ENCODE assay signal across 7 mouse cellular contexts in genomic region chr5:129778348-129778995, GRCm38 (mm10). TPM values are rescaled to one million over a fixed set of nuclear protein-coding genes. Genes with fewer than 3 reads are reported as not detected.
DNase-seq lines count a peak whose midpoint lies in the region; ATAC-seq and TF ChIP-seq lines count a peak whose summit lies in the region.

No protein-coding gene starts in this region.

- peaks cover 20% of the 10 kb centered on the region for H3K36me3 ChIP-seq in megakaryocyte, embryonic 14.5 days (replicated peaks; ENCODE audit: low read length)
- no peaks in the 10 kb centered on the region for H3K36me3 ChIP-seq in limb, embryonic 15.5 days
- H3K36me3 ChIP-seq in stomach, embryonic 16.5 days (ENCODE audit: control insufficient read depth, insufficient read depth, low read length): no peaks in the 10 kb centered on the region

- ATAC-seq in megakaryocyte, adult 5-6 weeks (ENCODE audit: poor library complexity, severe bottlenecking): no peak
- no peak for ATAC-seq in limb, embryonic 15.5 days (ENCODE audit: insufficient number of reproducible peaks, low FRiP score, low TSS enrichment, low read depth)
- no peak for ATAC-seq in stomach, embryonic 16.5 days (ENCODE audit: insufficient read depth, low FRiP score)

- no peaks in the 10 kb centered on the region for H3K27me3 ChIP-seq in megakaryocyte, embryonic 14.5 days (replicated peaks)
- no peaks in the 10 kb centered on the region for H3K27me3 ChIP-seq in limb, embryonic 15.5 days
- H3K27me3 ChIP-seq in stomach, embryonic 16.5 days (ENCODE audit: control insufficient read depth, insufficient read depth, low read length): no peaks in the 10 kb centered on the region

- H3K4me3 ChIP-seq in megakaryocyte, embryonic 14.5 days (replicated peaks): peak overlapping the region; percentile 94
- peak overlapping the region; percentile 94 for H3K4me3 ChIP-seq in embryonic fibroblast, embryonic 13.5 days (ENCODE audit: insufficient read depth, low read length)
- peak overlapping the region; percentile 62 for H3K4me3 ChIP-seq in limb, embryonic 15.5 days
- peak overlapping the region; percentile 63 for H3K4me3 ChIP-seq in stomach, embryonic 16.5 days (replicated peaks; ENCODE audit: low read length)

- no peak for TF ChIP-seq CTCF in embryonic fibroblast, embryonic 13.5 days (IDR thresholded peaks at IDR 0.05; ENCODE audit: borderline replicate concordance, insufficient read depth, low read length)

- DNase-seq in cerebellum, postnatal 4 days (ENCODE audit: low spot score in 2 of 2): no peak
- no peak for DNase-seq in cerebellum, postnatal 36 days

- H3K4me1 ChIP-seq in megakaryocyte, embryonic 14.5 days: peaks cover 41% of the 10 kb centered on the region
- no peaks in the 10 kb centered on the region for H3K4me1 ChIP-seq in embryonic fibroblast, embryonic 13.5 days (ENCODE audit: control insufficient read depth, insufficient read depth, low read length)
- peaks cover 9% of the 10 kb centered on the region; the same call in 1 of the 2 replicates for H3K4me1 ChIP-seq in limb, embryonic 15.5 days
- H3K4me1 ChIP-seq in stomach, embryonic 16.5 days (ENCODE audit: control insufficient read depth, insufficient read depth, low read length): 0 out of 2 replicates have a peak, but pooled peaks cover 3% of the 10 kb centered on the region

- no peaks in the 10 kb centered on the region for H3K9me3 ChIP-seq in megakaryocyte, embryonic 14.5 days
- H3K9me3 ChIP-seq in limb, embryonic 15.5 days: no peaks in the 10 kb centered on the region
- no peaks in the 10 kb centered on the region for H3K9me3 ChIP-seq in stomach, embryonic 16.5 days (replicated peaks; ENCODE audit: control insufficient read depth, low read length)

- H3K9ac ChIP-seq in limb, embryonic 15.5 days: peak overlapping the region; percentile 33
- peak overlapping the region; percentile 76 for H3K9ac ChIP-seq in stomach, embryonic 16.5 days (ENCODE audit: low read length)

- no peak for TF ChIP-seq POLR2A in embryonic fibroblast, embryonic 13.5 days (IDR thresholded peaks at IDR 0.05; ENCODE audit: low read depth, low read length)

- peak overlapping the region; percentile 63 for H3K27ac ChIP-seq in embryonic fibroblast, embryonic 13.5 days (ENCODE audit: insufficient read depth, low read length)
- H3K27ac ChIP-seq in limb, embryonic 15.5 days: no peak overlapping the region; the same call in 1 of the 2 replicates
- no peak overlapping the region for H3K27ac ChIP-seq in stomach, embryonic 16.5 days (ENCODE audit: low read length)

- H3K4me2 ChIP-seq in limb, embryonic 15.5 days: peak overlapping the region; percentile 83
- peak overlapping the region; percentile 91 for H3K4me2 ChIP-seq in stomach, embryonic 16.5 days (ENCODE audit: low read depth, low read length)

- 36% methylated on average over 11 of the region's 11 CpGs for whole genome bisulfite sequencing in limb, embryonic 15.5 days
- 33% methylated on average over 11 of the region's 11 CpGs for WGBS in stomach, embryonic 16.5 days

RNA-seq across cellular contexts. Expression of gene Psph, which starts 8.8 kb away (rescaled TPM):
- polyA plus RNA-seq in megakaryocyte, embryonic 14.5 days (2012; ENCODE audit: insufficient read depth, low replicate concordance): 22.7 and 35.1 TPM in 2 replicates
- total RNA-seq in megakaryocyte, adult 5-6 weeks (2015): 8.8 and 11.1 TPM in 2 replicates
- total RNA-seq in megakaryocyte, adult 5-6 weeks (2017): 9.8 and 10.3 TPM in 2 replicates
- polyA plus RNA-seq in embryonic fibroblast, embryonic 13.5 days (2011; ENCODE audit: insufficient read length, low read depth, missing spikeins): 45.5 and 50.0 TPM in 2 replicates
- polyA plus RNA-seq in limb, embryonic 15.5 days (2015; fragmentation: Nextera tagmentation; extraction: Ambion mirVana): 35.5 and 38.1 TPM in 2 replicates
- 43.4 and 46.6 TPM in 2 replicates for polyA plus RNA-seq in stomach, embryonic 16.5 days (2015; fragmentation: Nextera tagmentation; extraction: Ambion mirVana)

RNA-seq across cellular contexts. Expression of gene Nipsnap2, which starts 53.6 kb away (rescaled TPM):
- polyA plus RNA-seq in megakaryocyte, embryonic 14.5 days (2012; ENCODE audit: insufficient read depth, low replicate concordance): 4.0 and 15.2 TPM in 2 replicates
- 26.3 and 29.6 TPM in 2 replicates for total RNA-seq in megakaryocyte, adult 5-6 weeks (2015)
- total RNA-seq in megakaryocyte, adult 5-6 weeks (2017): 26.5 and 29.3 TPM in 2 replicates
- polyA plus RNA-seq in embryonic fibroblast, embryonic 13.5 days (2011; ENCODE audit: insufficient read length, low read depth, missing spikeins): 59.7 and 61.6 TPM in 2 replicates
- 109 and 131 TPM in 2 replicates for polyA plus RNA-seq in limb, embryonic 15.5 days (2015; fragmentation: Nextera tagmentation; extraction: Ambion mirVana)
- polyA plus RNA-seq in stomach, embryonic 16.5 days (2015; fragmentation: Nextera tagmentation; extraction: Ambion mirVana): 86.3 and 103 TPM in 2 replicates
